Mouse (Mus musculus) thymus, postnatal 10 days (tissue): ENCODE results near the gene Phospho1.
A peak's percentile ranks its signal among the peaks of the same experiment; 100 is the strongest.
"Not testable (repeated sequence)": the region's sequence is repeated elsewhere in the genome, so short reads cannot be mapped to it uniquely, and the experiment has no call there.

ENCODE experiments used
- DNase-seq, 2 experiments: peaks; one replicate each; pipeline ENCODE4 v3.0.0; 2021; ENCODE audit warnings: low spot score in 2 of 2

Gene Phospho1

DNA sequence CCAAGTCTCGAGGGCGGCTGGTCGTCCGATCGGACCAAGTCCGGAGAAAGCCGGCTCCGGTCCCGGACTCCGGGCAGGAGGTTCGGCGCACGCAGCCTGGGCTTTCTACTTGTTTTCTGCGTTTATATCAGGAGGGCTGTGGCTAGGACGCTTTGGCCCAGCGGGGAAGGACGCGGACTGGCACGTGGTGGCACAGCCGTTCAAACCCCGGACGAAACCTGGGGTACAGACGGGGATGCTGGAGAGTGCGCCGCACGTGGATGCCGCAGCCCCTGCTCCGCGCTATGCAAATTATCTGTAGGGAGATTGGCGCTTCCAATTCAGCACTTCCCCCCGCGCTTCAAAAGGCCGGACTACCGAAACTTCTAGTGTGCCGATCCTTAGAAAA is 35.2 kb downstream of the Phospho1 start:
- peak; percentile 66 to 67 for DNase-seq

DNA sequence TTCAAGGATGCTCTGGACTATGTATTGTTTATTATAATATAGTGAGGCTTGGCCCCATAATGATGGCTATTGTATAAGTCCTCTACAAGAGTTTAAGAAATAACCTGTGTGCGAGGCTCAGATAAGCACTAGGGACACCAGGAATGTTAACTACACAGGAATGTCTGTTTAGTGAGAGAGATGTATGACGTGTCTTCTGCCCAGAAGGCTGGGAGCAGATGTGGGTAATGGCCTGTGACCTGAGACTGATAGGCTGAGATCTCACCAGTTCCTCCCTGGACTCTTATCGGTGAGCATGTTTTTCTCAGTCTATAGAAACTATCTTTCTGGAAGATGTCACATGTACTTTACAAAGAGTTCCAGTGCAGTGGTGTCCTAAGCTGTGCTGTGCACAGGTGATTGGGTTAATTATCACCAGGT is 35.8 kb downstream of the Phospho1 start:
- DNase-seq, result no peak

- no peak for DNase-seq
Measured at GRCm38 (mm10) chr11:95861397-95861796, 37.1 kb downstream of the Phospho1 start.

- DNase-seq, result no peak
Measured at GRCm38 (mm10) chr11:95869442-95869841, 45.1 kb downstream of the Phospho1 start.

DNA sequence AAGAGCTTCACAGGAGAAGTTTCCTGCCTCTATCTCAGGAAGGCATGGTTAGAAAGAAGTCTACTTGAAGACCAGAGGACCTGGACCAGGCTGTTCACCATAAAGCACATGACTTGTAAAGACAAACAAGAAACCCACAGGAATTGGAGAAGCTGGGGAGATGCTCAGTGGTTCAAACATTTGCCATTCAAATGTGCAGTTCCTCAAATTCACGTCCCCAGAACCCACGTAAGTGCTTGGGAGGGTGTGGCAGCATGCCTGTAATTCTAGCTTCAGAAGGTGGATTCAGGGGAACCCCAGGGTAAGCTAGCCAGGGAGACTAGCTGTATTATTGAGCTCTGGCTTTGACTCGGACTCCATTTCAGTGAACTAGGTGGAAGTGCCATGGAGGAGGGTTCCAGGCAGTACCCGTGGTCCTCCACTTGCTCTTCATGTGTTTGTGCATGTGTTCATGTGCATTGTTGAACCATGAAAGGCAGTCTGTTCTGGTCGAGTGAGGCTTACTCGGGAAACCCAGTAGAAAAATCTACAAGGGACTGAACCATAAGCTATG is 45.7 kb downstream of the Phospho1 start:
- no peak for DNase-seq

GRCm38 (mm10) chr11:95875804-95876203 is 51.5 kb downstream of the Phospho1 start:
- peak in 1 of 2 experiments; percentile 32 for DNase-seq

DNA sequence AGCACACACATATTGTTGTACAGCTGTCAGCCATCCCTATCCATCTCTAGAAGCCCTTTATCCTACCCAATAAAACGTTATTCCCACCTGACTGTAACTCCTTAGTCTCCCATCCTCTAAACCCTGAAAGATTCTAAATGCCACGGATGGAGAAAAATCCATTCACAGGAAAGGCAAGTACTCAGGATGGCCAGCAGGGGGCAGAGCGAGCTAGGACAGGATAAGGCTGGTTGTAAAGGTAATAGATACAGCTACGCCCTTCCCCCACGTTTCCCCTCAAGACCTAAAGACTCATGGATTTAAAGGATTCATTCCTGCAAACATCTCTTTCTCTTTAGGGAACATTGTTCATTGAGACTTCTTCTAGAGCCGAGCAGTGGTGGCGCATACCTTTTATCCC is 52.0 kb downstream of the Phospho1 start:
- peak in 1 of 2 experiments; percentile 65 for DNase-seq

DNA sequence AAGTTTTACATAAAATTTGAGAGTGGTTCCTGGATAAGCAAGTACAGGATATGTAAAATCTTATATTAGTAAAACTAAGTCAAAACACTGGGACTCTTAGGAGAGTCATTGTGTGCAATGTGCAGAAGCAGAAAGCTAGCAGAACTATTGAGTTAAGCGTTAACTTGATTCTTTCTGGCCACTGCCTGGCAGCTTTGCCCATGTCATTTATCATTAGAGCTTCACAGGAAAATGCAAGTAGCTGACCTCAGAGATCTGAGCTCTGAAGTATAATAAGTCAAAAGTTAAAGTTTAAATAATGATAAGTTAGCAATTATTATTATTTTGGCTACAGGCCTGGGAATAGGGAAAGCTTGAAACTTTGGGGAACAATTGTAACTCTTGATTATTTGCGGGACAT is 55.6 kb downstream of the Phospho1 start:
- not testable (repeated sequence) for DNase-seq
